Mouse (Mus musculus) bone marrow, adult 2 months (tissue): Measurements from ENCODE around the gene Dimt1.

ENCODE experiments used
- CTCF ChIP-seq: fragments of 200-500 bp; IDR thresholded peaks from 2 replicates; pipeline ENCODE4 v1.5.1; 2011; ENCODE audit warnings: low read length, control low read depth; ENCODE audit not compliant: control insufficient read depth, insufficient read depth
- POLR2A ChIP-seq: fragments of 200-500 bp; IDR thresholded peaks from 2 replicates; pipeline ENCODE4 v1.6.1; 2011; ENCODE audit warnings: low read depth, mild to moderate bottlenecking, control low read depth, low read length, borderline replicate concordance; ENCODE audit not compliant: control insufficient read depth

- TF ChIP-seq CTCF (no peak), POLR2A (no peak)
Observed at GRCm38 (mm10) chr13:106942721-106943120, 4.2 kb upstream of the Dimt1 start.
